Mouse (Mus musculus) hindbrain, embryonic 16.5 days (tissue): Measurements from ENCODE around the gene Themis2. TPM values are rescaled to one million over a fixed set of nuclear protein-coding genes. Genes with fewer than 3 reads are reported as not detected.
"Not testable (repeated sequence)": the region's sequence is repeated elsewhere in the genome, so short reads cannot be mapped to it uniquely, and the experiment has no call there.

Experiments used
- ATAC-seq: fragments of 200-750 bp; cut with Nextera tagmentation; 2 replicates; pipeline ENCODE4 v1.8.0; 2017; ENCODE audit warnings: moderate TSS enrichment, moderate library complexity
- H3K27ac ChIP-seq: fragments of 300-500 bp; sonication (generic); 2 replicates; pipeline ENCODE4 v1.5.1; 2014; ENCODE audit warnings: low read depth, mild to moderate bottlenecking, control low read depth, low read length, moderate library complexity
- H3K27me3 ChIP-seq: fragments of 300-500 bp; sonication (generic); replicated peaks from 2 replicates; pipeline ENCODE4 v1.6.1; 2014; ENCODE audit warnings: low read length; ENCODE audit not compliant: control insufficient read depth, insufficient read depth
- H3K36me3 ChIP-seq: fragments of 300-500 bp; sonication (generic); 2 replicates; pipeline ENCODE4 v1.6.1; 2014; ENCODE audit warnings: mild to moderate bottlenecking, low read length, moderate library complexity, mixed read lengths; ENCODE audit not compliant: control insufficient read depth, insufficient read depth
- H3K4me1 ChIP-seq: fragments of 300-500 bp; sonication (generic); 2 replicates; pipeline ENCODE4 v1.6.1; 2014; ENCODE audit warnings: low read depth, low read length; ENCODE audit not compliant: control insufficient read depth, insufficient read depth
- H3K4me2 ChIP-seq: fragments of 300-500 bp; sonication (generic); 2 replicates; pipeline ENCODE4 v1.6.1; 2014; ENCODE audit warnings: mild to moderate bottlenecking, low read length, control low read depth, moderate library complexity
- H3K4me3 ChIP-seq: fragments of 300-500 bp; sonication (generic); 2 replicates; pipeline ENCODE4 v1.5.1; 2014; ENCODE audit warnings: mild to moderate bottlenecking, low read length, control low read depth, moderate library complexity
- H3K9ac ChIP-seq: fragments of 300-500 bp; sonication (generic); 2 replicates; pipeline ENCODE4 v1.6.1; 2014; ENCODE audit warnings: low read depth, mild to moderate bottlenecking, control low read depth, low read length, moderate library complexity
- H3K9me3 ChIP-seq: fragments of 300-500 bp; sonication (generic); 2 replicates; pipeline ENCODE4 v1.6.1; 2014; ENCODE audit warnings: mild to moderate bottlenecking, low read length, moderate library complexity; ENCODE audit not compliant: control insufficient read depth
- WGBS: fragments of 180-500 bp; shearing (Covaris S2); extraction: QIAGEN DNeasy Blood & Tissue Kit; methylation state at CpG from one replicate; pipeline ENCODE4 v1.1.7; 2014; 5-methylcytosine and 5-hydroxymethylcytosine counted together
- polyA plus RNA-seq: library from polyadenylated mRNA; unstranded; fragments of >200 nt; fragmentation: Nextera tagmentation; extraction: Ambion mirVana; gene quantifications from 2 replicates; pipeline ENCODE4 v1.2.1, GENCODE M21; 2015

The Themis2 gene
- polyA plus RNA-seq, 1 experiment from 2014 or later: 0.36 TPM

DNA sequence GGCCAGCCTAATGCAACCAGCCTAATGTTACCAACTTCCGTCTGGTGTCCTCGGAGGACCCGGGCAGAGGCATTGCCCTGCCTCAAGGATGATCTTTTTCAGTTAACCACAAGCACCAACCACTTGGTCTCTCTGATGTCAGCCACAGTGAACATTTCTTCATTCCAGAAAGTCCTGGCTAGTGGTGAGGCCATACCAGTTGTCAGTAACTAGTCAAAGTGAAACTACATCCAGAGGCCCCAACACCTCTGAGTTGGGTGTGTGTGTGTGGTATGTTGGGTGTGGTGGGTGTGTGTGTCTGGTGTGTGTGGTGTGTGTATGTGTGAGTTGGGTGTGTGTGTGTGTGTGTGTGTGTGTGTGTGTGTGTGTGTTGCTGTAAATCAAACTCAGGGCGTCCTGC, 47.4 kb downstream of the Themis2 start:
- Histone ChIP-seq H3K27me3 (no peaks in the 10 kb centered on the region), H3K9me3 (no peaks in the 10 kb centered on the region), H3K36me3 (no peaks in the 10 kb centered on the region), H3K4me3 (no peak overlapping the region), H3K4me2 (no peak overlapping the region), H3K4me1 (peaks cover 7% of the 10 kb centered on the region), H3K9ac (no peak overlapping the region), H3K27ac (no peak overlapping the region)
- 94% methylated on average over 4 of the region's 4 CpGs for WGBS
- ATAC-seq: no peak

DNA sequence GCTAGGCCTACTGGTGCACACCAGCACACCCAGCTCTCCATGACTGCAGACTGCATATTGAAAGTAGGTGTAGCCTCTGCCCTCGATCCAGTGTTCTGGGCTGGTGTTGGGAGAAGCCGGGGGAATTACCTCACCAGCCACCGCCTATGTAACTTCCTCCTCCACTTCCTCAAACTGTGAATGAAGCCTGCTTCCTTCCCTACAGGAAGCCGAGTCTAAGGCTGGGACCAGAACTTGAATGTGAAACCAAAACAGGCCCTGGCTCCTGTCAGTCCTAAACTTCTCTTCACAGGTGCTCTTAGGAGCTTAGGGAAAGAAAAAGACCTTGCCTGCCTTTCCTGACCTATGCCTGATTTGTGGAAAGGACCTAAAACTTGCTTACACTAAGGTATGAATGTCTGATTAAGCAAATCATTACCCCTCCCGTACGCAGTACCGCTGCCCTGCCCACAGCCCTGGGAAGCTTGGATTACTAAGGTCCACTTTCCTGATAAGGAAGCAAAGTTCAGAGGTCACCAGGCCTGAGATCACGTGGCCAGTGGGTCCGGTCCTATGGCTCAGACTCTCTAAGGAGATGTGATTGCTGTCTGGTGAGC, 48.4 kb downstream of the Themis2 start:
- Histone ChIP-seq H3K4me3 (no peak overlapping the region), H3K36me3 (no peaks in the 10 kb centered on the region), H3K4me2 (no peak overlapping the region), H3K9ac (no peak overlapping the region), H3K27ac (no peak overlapping the region), H3K9me3 (no peaks in the 10 kb centered on the region), H3K4me1 (peaks cover 9% of the 10 kb centered on the region), H3K27me3 (no peaks in the 10 kb centered on the region)
- WGBS: 68% methylated on average over 9 of the region's 9 CpGs
- ATAC-seq: no peak

DNA sequence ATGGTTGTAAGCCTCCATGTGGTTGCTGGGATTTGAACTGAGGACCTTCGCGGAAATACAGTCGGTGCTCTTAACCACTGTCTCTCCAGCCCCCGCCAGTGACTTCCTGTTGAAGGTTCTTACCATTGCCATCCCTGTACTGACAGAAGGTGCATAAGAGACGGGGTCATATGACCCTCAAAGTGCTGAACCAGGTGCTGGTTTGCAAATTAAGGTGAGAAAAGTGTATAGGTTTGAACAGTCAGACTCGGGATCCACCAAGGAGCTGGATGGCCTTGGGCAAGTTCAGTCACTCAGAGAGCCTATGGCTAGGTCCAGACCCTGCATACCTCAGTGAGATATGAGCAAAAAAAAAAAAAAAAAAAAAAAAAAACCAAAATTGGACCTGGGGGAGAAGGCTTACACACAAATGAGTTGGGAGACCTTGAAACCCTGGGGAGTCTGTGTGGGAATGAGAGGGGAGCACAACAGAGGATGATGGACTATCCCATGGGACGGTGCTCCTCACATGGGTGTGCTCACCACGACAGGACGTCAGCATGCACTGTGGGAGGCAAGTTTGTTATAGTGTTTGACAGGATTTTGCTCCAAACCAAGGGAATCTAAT, 49.2 kb downstream of the Themis2 start:
- WGBS: 87% methylated on average over 9 of the region's 9 CpGs
- H3K27ac ChIP-seq: no peak overlapping the region
- no peak overlapping the region for H3K9ac ChIP-seq
- H3K4me3 ChIP-seq: no peak overlapping the region
- no peak for ATAC-seq
- no peak overlapping the region for H3K4me2 ChIP-seq
- H3K4me1 ChIP-seq: peaks cover 9% of the 10 kb centered on the region
- H3K36me3 ChIP-seq: no peaks in the 10 kb centered on the region
- H3K9me3 ChIP-seq: no peaks in the 10 kb centered on the region
- H3K27me3 ChIP-seq: no peaks in the 10 kb centered on the region

DNA sequence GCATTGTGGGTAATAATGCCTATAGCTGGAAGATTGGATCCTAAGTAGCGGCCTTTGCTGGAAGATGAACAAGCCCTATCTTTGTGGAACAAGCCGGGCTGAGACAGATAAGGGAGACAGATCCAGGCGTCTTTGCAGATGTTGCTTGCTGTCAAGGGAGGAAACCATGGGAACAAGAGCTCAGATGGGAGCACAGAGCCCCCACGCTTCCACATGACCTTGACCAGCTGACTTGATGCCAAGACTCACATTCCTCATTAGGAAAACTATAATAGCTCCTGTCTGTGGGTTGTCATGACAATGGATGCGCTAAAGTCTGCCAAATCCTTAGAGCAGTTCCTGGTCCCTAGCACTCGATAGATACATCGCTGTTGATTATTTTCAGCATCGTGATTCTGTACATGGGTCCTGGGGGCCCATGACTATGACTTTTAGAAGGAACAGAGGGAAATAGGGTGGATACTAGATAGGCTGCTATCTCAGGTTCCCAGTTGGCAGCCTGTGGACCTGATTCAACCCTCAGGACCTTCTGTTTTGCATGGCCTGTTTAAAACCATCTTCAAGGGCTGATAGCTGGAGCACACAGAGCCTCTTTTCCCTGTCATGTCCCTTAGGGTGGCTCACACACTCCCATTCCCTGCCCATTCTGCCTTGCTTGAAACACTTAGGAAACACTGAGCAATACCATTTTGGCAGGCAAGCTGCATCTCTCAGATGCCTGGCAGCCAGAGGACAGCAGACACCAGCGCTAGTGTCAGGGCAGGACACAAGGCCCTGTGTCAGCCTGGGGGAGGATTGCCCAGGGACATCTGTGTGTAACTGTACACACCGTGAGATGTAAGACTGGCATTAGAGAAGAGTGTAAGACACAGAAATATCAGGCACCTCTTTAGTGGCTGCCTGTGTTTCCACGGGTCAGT, 51.9 kb downstream of the Themis2 start:
- peak overlapping the region; percentile 30; the same call in 1 of the 2 replicates for H3K27ac ChIP-seq
- no peaks in the 10 kb centered on the region for H3K36me3 ChIP-seq
- no peaks in the 10 kb centered on the region for H3K9me3 ChIP-seq
- 49% methylated on average over 11 of the region's 11 CpGs for WGBS
- no peak overlapping the region for H3K4me2 ChIP-seq
- ATAC-seq: peak; percentile 73
- no peak overlapping the region for H3K9ac ChIP-seq
- peaks cover 9% of the 10 kb centered on the region for H3K4me1 ChIP-seq
- no peaks in the 10 kb centered on the region for H3K27me3 ChIP-seq
- no peak overlapping the region for H3K4me3 ChIP-seq

DNA sequence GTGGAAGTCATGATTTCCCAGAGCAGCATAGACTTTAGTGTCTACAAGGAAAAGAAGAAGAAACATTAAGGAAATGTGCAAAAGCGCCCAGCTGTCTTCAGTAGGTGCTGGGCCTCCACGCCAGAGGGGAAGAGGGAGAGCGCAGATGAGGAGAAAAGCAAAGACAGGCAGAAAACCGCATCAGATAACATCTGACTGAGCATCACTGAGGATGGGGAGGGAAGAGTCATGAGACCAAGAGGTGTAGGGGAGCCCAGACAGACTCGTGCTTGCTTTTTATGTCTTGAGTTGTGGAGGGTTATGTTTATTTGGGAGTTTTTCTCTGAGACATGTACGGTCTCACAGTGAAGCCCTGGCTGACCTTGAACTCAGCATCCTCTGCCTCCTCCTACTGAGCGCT, 54.7 kb downstream of the Themis2 start:
- H3K27ac ChIP-seq: no peak overlapping the region
- H3K9me3 ChIP-seq: no peaks in the 10 kb centered on the region
- no peak overlapping the region for H3K4me3 ChIP-seq
- H3K27me3 ChIP-seq: no peaks in the 10 kb centered on the region
- H3K4me2 ChIP-seq: no peak overlapping the region
- no peak for ATAC-seq
- WGBS: 92% methylated on average over 7 of the region's 7 CpGs
- no peak overlapping the region for H3K9ac ChIP-seq
- peaks cover 9% of the 10 kb centered on the region for H3K4me1 ChIP-seq
- no peaks in the 10 kb centered on the region for H3K36me3 ChIP-seq

DNA sequence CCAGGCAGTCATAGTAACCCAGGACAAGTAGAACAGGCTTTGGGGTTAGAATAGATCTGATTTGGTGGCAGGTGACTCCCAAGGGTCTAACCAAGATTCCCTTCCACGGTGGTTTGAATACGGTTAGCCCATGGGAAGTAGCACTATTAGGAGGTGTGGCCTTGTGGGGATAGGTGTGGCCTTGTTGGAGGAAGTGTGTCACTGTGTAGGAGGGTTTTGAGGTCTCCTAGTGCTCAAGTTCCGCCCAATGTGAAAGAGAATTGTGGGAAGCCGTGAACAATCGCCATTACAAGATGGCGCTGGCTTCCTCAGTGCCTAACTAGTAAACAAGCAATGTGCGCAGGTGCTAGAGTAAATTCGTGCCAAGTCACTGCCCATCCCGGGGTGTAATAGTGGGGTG, 59.0 kb downstream of the Themis2 start:
- H3K27me3 ChIP-seq, H3K4me2 ChIP-seq, H3K27ac ChIP-seq, ATAC-seq, H3K36me3 ChIP-seq, H3K9me3 ChIP-seq, H3K9ac ChIP-seq, H3K4me3 ChIP-seq, H3K4me1 ChIP-seq: not testable (repeated sequence)
- WGBS: 93% methylated on average over 9 of the region's 9 CpGs

DNA sequence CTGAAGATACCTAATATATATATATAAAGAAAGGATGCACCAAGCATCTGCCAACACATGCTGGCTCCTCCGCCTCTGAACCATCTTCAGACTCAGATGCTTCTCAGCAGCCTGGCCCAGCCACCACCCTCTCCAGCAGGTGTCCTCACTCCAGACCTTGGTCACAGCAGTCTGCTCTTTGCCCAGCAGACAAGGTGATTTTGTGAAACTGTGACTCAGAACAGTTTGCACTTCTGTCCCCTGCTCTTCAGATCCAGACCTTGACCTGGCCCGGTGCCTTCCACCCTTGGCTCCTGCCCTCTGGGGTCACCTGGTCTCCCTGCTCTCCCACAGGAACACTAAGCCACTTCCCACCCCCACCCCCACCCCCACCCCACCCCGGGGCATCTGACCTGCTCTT, 60.3 kb downstream of the Themis2 start:
- no peak for ATAC-seq
- 75% methylated on average over 3 of the region's 3 CpGs for WGBS
- Histone ChIP-seq H3K27me3 (no peaks in the 10 kb centered on the region), H3K27ac (no peak overlapping the region), H3K9me3 (no peaks in the 10 kb centered on the region), H3K4me1 (peaks cover 7% of the 10 kb centered on the region), H3K36me3 (no peaks in the 10 kb centered on the region), H3K9ac (no peak overlapping the region), H3K4me3 (no peak overlapping the region), H3K4me2 (no peak overlapping the region)

DNA sequence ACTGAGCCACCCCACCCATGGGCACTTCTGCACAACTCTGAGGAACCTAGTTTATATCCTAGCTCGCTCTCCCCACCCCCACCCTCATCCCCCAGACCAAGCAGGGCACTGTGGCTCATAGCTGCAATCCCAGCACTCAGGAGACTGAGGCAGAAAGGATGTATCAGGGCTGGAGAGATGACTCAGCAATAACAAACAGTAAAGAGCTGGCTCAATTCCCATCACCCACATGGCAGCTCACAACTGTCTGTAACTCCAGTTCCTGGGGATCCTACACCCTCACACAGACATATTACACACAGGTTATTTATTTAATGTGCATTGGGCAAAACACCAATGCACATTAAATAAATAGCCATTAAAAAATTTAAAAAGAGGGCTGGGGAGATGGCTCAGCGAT, 60.8 kb downstream of the Themis2 start:
- no peak overlapping the region for H3K4me3 ChIP-seq
- no peak for ATAC-seq
- H3K9ac ChIP-seq: no peak overlapping the region
- WGBS: 79% methylated on average over 2 of the region's 2 CpGs
- no peak overlapping the region for H3K27ac ChIP-seq
- H3K4me2 ChIP-seq: no peak overlapping the region
- H3K4me1 ChIP-seq: peaks cover 7% of the 10 kb centered on the region
- H3K27me3 ChIP-seq: no peaks in the 10 kb centered on the region
- H3K9me3 ChIP-seq: no peaks in the 10 kb centered on the region
- no peaks in the 10 kb centered on the region for H3K36me3 ChIP-seq

DNA sequence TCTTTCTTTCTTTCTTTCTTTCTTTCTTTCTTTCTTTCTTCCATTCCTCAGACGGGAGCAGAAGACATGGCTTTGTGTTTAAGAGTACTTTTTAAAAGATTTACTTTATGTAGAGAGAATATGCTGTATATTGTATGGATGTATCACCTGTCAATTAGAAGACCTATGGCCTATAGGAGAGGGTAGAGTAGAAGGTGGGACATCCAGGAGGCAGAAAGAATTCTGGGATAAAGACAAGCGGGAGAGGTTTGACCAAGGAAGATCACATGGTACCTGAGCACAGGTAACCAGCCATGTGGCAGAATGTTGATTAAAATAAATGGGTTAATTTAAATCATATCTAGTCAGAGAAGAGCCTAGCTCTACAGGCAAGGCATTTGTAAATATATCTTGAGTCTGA, 61.4 kb downstream of the Themis2 start:
- Histone ChIP-seq H3K27me3 (no peaks in the 10 kb centered on the region), H3K4me1 (peaks cover 7% of the 10 kb centered on the region), H3K9me3 (no peaks in the 10 kb centered on the region), H3K9ac (no peak overlapping the region), H3K27ac (no peak overlapping the region), H3K36me3 (no peaks in the 10 kb centered on the region), H3K4me3 (no peak overlapping the region), H3K4me2 (no peak overlapping the region)
- WGBS: 94% methylated on average over 2 of the region's 2 CpGs
- no peak for ATAC-seq
